Mouse (Mus musculus) liver, postnatal 0 days (tissue): ENCODE data around the gene Rpl27.

Source experiments
- CTCF ChIP-seq: sonication (generic); IDR thresholded peaks from 2 replicates; pipeline ENCODE4 v1.5.1; 2016; ENCODE audit warnings: antibody characterized with exemption, low read depth
- EP300 ChIP-seq: IDR thresholded peaks from 2 replicates; pipeline ENCODE4 v1.6.1; 2016; ENCODE audit warnings: antibody characterized with exemption, low read depth, mild to moderate bottlenecking

GRCm38 (mm10) chr11:101457631-101458030, 15.5 kb downstream of the Rpl27 start:
- TF ChIP-seq EP300 (no peak), CTCF (no peak)
